Mouse (Mus musculus) induced T-regulatory cell, adult 2 months (primary cell): ENCODE measurements around the gene Rnf130.
"Not testable (repeated sequence)": the region's sequence is repeated elsewhere in the genome, so short reads cannot be mapped to it uniquely, and the experiment has no call there.

ENCODE experiments used
- DNase-seq: peaks from one replicate; pipeline ENCODE4 v3.0.0-alpha.2; 2012; ENCODE audit warnings: low read depth

Gene Rnf130

GRCm38 (mm10) chr11:50086211-50086610, 61.1 kb downstream of the Rnf130 start:
- DNase-seq: no peak

DNA sequence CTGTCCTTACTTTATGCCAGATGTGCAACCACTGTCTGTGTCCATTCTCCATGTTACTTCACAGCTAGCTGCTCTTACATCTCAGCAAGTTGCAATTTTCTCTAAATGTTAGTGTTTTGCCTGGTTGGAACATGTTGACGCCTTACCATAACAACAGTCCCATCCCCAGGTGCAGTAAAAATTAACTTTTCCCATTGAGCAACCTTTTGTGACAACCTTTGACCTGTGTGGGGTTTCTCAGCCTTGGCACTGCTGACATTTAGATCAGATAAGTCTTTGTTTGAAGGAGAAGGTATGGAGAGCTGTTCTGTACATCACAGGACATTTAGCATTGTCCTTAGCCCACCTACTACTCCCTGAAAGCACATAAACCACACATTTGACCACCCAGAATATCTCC, 64.7 kb downstream of the Rnf130 start:
- DNase-seq: no peak

DNA sequence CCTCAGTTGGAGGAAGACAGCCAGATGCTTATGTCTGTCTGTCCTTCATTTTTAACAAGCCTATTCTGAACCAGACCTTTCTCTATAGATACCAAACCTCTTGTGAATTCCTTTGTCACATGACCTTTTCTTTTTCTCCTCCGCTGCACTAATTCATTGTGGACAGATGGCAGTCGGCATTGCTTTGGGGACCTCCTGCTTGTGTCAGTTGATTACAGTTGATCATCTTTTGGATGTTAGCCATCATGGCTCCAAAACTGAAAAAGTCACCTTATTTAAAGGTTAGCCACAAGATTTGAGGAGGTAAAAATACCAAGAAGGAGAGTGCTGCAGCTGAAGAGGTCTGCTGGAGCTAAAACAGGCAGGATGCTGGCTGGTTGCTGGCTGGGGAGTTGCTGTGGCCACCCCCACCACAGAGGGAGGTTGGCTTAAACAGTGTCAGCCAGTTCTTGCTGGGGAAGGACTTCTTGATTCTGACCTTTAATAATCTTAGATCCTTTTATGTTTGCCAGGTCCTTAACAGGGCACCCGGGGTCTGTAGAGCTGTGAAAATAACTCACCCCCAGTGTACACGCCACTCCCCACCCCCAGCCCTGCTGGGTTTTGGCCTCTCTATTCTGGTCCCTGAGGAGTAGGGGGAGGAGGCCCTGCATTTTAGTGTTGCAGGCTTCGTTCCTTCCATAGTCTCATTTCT, 66.0 kb downstream of the Rnf130 start:
- DNase-seq: no peak

GRCm38 (mm10) chr11:50091681-50092080, 66.5 kb downstream of the Rnf130 start:
- DNase-seq: no peak

DNA sequence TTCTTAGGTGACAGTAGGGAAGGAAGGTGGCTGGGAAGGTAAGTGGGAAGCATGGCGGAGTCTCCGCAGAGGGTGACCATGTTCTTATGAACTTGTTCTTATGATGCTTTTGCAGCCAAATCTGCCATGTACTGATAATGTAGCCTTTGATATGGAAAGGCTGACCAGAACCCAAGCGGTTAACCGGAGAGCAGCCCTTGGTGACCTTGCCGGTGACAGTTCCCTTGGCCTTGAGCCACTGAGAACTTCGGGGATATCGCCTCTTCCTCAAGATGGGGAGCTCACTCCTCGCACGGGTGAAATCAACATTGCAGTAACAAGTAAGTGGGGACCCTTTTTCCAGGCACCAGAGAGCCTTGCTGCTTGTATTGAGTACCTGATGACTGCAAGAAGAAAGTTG, 70.5 kb downstream of the Rnf130 start:
- no peak for DNase-seq

- DNase-seq: no peak
These were observed 71.9 kb downstream of the Rnf130 start for GRCm38 (mm10) chr11:50097091-50097490.

DNA sequence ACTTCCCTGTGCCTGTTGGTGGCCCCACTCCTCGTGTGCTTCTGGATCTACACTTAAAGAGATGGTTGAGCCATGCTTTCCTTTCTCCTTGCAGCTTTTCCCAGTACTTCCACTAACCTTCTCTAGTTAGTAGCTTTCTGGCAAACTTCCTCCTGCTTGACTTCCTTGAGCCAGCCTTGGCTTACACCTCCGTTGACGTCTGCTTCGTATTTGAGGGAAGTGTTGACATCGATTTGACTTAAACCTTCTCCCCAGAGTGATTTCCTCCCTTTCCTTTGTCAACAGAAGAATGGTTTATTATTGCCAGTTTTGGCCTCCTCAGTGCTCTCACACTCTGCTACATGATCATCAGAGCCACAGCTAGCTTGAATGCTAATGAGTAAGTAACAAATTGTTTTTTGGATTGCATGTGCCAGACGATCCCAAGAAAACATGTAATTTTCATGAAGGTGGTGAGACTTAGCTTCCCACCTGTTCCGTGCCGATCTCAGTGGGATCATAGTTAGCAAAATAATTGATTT, 73.9 kb downstream of the Rnf130 start:
- no peak for DNase-seq

GRCm38 (mm10) chr11:50099692-50100091, 74.5 kb downstream of the Rnf130 start:
- DNase-seq: no peak

GRCm38 (mm10) chr11:50100548-50101307, 75.6 kb downstream of the Rnf130 start:
- DNase-seq: no peak

DNA sequence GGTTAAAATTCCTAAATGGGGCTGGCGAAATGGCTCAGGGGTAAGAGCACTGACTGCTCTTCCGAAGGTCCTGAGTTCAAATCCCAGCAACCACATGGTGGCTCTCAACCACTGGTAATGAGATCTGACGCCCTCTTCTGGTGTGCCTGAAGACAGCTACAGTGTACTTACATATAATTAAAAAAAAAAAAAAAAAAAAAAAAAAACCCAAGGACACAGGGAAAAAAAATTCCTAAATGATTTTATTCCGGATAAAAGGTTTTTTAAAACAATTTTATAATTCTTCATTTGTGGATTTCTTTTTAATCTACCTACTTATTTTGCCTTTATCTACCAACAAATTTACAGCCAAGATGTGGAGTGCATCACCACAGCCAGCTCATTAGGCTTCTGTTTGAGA, 76.8 kb downstream of the Rnf130 start:
- DNase-seq: not testable (repeated sequence)

GRCm38 (mm10) chr11:50104016-50104415, 78.9 kb downstream of the Rnf130 start:
- no peak for DNase-seq

DNA sequence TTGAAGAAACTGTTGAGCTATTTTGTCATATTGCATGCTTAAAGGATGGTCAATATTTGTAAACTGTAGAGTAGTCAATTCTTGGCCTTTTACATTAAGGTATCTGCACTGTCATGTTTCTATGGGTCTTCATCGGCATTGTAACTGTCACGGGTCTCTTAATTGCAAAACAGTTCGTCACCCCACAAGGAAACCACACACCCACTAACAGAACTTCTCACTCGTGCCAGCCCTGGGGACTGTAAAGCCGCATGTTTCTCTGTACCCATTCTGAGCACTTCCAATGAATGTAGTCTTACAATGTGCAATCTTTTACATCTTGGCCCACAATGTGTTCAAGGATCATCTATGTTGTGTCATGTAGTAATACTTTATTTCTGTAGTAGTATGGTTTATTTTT, 80.1 kb downstream of the Rnf130 start:
- DNase-seq: no peak

DNA sequence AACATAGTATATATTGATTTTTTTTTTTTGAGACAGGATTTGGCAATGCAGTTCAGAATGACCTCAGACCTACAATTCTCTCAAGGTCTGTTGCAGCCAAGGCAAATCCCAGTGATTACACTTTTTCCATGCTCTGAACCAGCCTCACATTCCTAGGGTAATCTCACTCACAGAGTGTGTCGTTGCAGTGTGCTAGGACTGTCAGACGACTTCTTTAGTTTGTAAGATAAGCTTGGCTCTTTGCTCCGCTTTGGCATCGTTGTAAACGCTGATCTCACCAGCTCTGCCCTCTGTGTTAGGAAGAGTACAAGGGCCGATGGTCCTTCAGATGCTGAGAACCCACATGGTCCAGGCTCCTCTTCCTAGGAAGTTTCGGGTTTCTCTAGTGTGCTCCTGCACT, 80.9 kb downstream of the Rnf130 start:
- DNase-seq: no peak

- peak; percentile 35 for DNase-seq
These were observed 83.7 kb downstream of the Rnf130 start for GRCm38 (mm10) chr11:50108823-50109244.

DNA sequence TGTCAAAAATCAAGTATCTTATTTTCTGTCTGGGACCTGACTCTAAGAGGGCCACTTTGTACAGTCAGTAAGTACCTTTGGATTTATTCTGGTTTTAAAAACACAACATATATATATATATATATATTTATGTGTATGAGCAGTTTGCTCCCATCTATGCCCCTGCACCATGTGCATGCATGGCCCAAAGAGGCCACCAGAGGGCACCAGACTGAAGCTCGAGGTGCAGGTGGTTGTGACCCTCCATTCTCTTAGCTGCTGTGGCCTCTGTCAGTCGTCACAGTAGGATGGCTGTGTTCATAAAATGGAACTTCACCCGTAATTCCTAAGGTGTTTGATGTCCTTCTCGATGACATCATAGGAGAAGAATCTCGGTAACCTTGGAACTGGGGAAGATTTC, 89.2 kb downstream of the Rnf130 start:
- DNase-seq: peak; percentile 89

DNA sequence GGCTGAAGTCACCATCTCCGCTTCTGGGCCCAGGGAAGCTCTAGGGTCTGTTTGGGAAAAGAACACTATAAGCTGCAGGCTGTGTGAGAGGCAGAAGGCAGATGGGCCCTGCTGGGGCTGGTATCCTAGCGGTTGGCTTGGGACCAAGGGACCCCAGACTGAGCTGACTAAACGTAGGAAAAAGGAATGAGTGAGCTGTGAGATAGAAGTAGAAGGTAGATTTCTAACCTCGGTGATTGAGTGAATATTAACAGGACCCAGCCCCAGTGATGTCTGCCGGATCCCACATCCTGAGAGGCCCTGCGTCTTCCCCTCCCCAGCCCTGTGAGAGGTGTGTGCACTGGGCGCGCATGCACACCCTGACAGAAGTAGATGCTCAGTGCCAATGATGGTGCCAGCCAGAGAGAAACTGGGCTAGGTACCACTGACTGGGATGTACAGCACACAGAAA, 97.5 kb downstream of the Rnf130 start:
- no peak for DNase-seq

- DNase-seq: no peak
These were observed 102.6 kb downstream of the Rnf130 start for GRCm38 (mm10) chr11:50127781-50128180.

DNA sequence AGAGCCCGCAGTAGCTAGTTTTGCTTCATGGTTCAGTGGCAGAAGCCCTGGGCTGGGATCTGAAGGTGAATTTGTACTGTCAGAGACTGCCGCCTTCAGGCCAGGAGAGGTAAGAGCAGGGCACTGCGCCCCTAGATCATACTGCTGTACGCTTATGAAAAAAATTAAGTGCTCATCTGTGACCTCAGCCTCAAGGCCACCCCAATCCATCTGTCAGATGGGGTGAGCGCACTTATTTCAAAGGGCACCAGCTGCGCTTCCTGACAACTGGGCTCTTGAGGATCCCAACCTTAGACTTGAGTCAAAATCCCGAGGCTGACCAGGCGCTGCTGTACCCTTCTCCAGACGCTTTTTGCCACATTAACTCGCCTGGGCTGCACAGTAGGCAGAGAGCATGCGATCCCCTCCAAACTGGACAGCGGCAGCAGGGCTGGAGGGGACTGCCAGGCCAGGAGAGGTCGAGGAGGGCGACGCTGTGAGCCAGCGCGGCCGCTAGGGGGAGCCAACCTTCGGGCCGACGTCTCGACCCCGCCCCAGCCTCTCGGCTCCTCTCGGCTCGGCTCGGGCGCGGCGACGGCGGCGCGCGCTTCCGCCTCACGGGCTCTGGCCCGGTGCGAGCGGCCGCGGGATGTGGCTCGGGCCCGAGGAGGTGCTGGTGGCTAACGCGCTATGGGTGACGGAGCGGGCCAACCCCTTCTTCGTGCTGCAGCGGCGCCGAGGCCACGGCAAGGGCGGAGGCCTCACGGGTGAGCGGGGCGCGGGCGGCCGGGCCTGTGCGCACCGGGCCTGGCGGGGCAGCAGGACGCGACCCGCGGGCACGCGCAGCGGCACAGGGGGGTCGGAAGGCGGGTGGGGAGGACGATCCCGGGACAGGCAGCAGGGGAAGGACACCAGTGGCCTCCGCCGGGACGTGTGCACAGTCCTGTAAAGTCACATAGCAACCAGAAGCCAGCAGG, 105.9 kb downstream of the Rnf130 start, which contains the start of gene Tbc1d9b:
Gene Tbc1d9b (plus strand): TSS at position 586 of the 956 bp plus-strand sequence.
- peak; percentile 92 for DNase-seq

DNA sequence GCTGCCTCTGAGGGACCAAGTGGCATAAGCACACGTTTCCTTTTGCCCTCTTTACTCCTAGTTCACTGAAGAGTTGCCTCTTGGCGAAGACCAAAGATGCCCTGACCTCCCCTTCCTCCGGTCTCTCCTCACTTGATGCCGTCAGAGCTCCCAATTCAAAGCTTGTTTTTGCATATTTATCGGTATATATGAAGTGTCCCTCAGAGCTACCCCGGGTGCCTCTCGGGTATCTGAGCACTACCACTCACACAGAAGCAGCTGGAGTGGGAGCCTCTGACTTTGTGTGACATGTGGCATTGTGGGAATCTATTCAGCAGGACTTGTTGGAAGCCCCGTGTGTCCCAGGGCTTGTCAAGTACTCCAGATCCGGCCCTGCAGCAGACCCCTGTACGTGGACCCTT, 106.7 kb downstream of the Rnf130 start:
- DNase-seq: peak; percentile 60

DNA sequence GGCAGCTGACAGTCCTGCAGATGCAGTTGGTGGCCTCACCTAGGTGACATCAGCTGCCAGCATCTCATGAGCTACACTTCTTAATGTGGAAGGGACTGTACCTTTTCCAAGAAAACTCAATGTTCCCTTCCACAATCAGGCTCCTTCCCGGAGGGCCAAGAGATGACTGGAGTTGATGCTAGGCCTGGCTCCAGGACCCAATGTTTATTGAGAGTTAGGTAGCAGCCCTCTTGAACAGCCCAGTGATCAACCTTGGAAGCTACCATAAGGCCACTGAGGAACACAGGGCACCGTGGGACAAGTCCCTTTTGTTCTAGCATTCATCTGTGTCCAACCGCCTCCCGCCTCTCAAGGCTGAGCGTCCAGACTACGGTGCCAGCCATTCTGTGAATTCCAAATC, 107.1 kb downstream of the Rnf130 start:
- no peak for DNase-seq

- DNase-seq: peak; percentile 77
These were observed 109.2 kb downstream of the Rnf130 start for GRCm38 (mm10) chr11:50134136-50134859.
